Mouse (Mus musculus) heart, embryonic 11.5 days (tissue): ENCODE results near the gene Cplx2. TPM values are rescaled to one million over a fixed set of nuclear protein-coding genes. Genes with fewer than 3 reads are reported as not detected.

Experiments used
- ATAC-seq: fragments of 200-750 bp; cut with Nextera tagmentation; replicated peaks from 2 replicates; pipeline ENCODE4 v1.8.0; 2017; ENCODE audit warnings: moderate library complexity; ENCODE audit not compliant: insufficient number of reproducible peaks, low FRiP score, low TSS enrichment
- H3K27ac ChIP-seq: fragments of 300-500 bp; sonication (generic); 2 replicates; pipeline ENCODE4 v1.5.1; 2014; ENCODE audit warnings: mild to moderate bottlenecking, low read depth, low read length
- H3K27me3 ChIP-seq: fragments of 300-500 bp; sonication (generic); 2 replicates; pipeline ENCODE4 v1.6.1; 2014; ENCODE audit warnings: mild to moderate bottlenecking, low read length, mixed read lengths; ENCODE audit not compliant: control insufficient read depth, insufficient read depth
- H3K36me3 ChIP-seq: fragments of 300-500 bp; sonication (generic); 2 replicates; pipeline ENCODE4 v1.6.1; 2014; ENCODE audit warnings: mild to moderate bottlenecking, low read length, moderate library complexity, mixed read lengths; ENCODE audit not compliant: control insufficient read depth, insufficient read depth
- H3K4me1 ChIP-seq: fragments of 300-500 bp; sonication (generic); 2 replicates; pipeline ENCODE4 v1.6.1; 2014; ENCODE audit warnings: low read length; ENCODE audit not compliant: control insufficient read depth, insufficient read depth
- H3K4me2 ChIP-seq: fragments of 300-500 bp; sonication (generic); 2 replicates; pipeline ENCODE4 v1.6.1; 2014; ENCODE audit warnings: mild to moderate bottlenecking, moderate library complexity
- H3K4me3 ChIP-seq: fragments of 300-500 bp; sonication (generic); 2 replicates; pipeline ENCODE4 v1.5.1; 2014; ENCODE audit warnings: low read depth, low read length
- H3K9ac ChIP-seq: fragments of 300-500 bp; sonication (generic); 2 replicates; pipeline ENCODE4 v1.6.1; 2014; ENCODE audit warnings: mild to moderate bottlenecking, low read depth, low read length, moderate library complexity
- H3K9me3 ChIP-seq: fragments of 300-500 bp; sonication (generic); replicated peaks from 2 replicates; pipeline ENCODE4 v1.6.1; 2016; ENCODE audit warnings: low read length; ENCODE audit not compliant: control insufficient read depth
- WGBS: fragments of 180-500 bp; shearing (Covaris S2); extraction: QIAGEN DNeasy Blood & Tissue Kit; methylation state at CpG from one replicate; pipeline ENCODE4 v1.1.7; 2014; ENCODE audit not compliant: insufficient replicate concordance; 5-methylcytosine and 5-hydroxymethylcytosine counted together
- polyA plus RNA-seq: library from polyadenylated mRNA; unstranded; fragments of >200 nt; fragmentation: Nextera tagmentation; extraction: Ambion mirVana; gene quantifications from 2 replicates; pipeline ENCODE4 v1.2.1, GENCODE M21; 2014

Cplx2 gene
- polyA plus RNA-seq, 1 experiment from 2014 or later: 3.0 TPM

DNA sequence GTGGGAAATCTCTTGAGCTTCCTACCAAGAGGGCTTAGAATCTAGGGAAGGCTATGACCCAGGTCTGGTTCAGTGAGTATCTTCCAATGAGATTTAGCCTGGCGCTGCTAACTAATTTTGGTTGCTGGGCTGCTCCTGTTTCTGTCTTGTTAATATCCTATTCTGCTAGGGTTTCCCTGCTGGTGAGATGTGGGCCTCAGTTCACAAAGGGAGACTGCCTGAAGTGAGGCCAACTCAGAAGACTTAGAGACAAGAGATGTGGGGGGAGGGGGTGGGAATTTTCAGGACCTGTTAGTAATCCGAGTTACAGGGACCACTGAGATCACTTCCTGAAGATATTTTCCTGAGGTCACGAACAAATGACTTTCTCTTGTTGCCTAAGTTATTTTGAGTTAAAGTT lies 33.1 kb downstream of the Cplx2 start:
- 49% methylated on average over 3 of the region's 3 CpGs for WGBS
- no peak overlapping the region for H3K4me3 ChIP-seq
- H3K4me1 ChIP-seq: no peaks in the 10 kb centered on the region
- no peak for ATAC-seq
- H3K27me3 ChIP-seq: no peaks in the 10 kb centered on the region
- no peak overlapping the region for H3K4me2 ChIP-seq
- no peak overlapping the region for H3K27ac ChIP-seq
- H3K36me3 ChIP-seq: no peaks in the 10 kb centered on the region
- H3K9ac ChIP-seq: no peak overlapping the region
- H3K9me3 ChIP-seq: no peaks in the 10 kb centered on the region

DNA sequence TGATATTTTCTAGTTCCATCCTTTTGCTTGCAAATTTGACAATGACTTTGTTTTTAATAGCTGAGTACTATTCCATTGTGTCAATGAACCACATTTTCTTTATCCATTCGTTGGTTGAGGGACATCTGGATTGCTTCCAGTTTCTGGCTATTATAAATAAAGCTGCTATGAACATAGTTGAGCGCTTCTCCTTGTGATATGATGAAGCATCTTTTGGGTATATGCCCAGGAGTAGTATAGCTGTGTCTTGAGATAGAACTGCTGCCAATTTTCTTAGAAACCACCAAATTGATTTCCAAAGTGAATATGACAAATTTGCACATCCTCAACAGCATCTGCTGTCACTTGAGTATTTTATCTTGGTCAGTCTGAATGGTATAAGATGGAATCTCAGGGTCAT lies 34.7 kb downstream of the Cplx2 start:
- Histone ChIP-seq H3K4me2 (no peak overlapping the region), H3K9ac (no peak overlapping the region), H3K27ac (no peak overlapping the region), H3K27me3 (no peaks in the 10 kb centered on the region), H3K4me1 (no peaks in the 10 kb centered on the region), H3K9me3 (no peaks in the 10 kb centered on the region), H3K36me3 (no peaks in the 10 kb centered on the region), H3K4me3 (no peak overlapping the region)
- 67% methylated on average over 2 of the region's 2 CpGs for WGBS
- ATAC-seq: no peak

DNA sequence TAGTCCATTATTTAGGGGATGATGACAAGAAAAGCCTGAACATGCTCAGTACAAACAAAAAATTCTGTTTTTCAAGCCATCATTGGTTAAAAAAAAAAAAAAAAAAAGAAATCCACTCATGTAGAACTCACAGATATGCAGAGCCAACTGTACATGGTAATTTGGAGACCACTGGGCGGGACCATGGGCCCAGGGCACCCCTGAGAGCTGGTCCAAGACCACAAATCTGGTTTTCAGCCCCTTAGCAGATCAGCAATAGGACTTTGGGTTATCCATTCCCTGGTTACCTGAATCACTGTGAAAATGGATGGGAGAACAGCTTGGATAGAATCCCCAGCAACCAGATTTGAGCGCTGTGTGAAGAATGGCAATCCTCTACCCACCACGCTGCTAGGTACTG lies 40.5 kb downstream of the Cplx2 start:
- no peak overlapping the region for H3K9ac ChIP-seq
- H3K27ac ChIP-seq: no peak overlapping the region
- no peak overlapping the region for H3K4me2 ChIP-seq
- WGBS: 79% methylated on average over 3 of the region's 3 CpGs
- no peaks in the 10 kb centered on the region for H3K36me3 ChIP-seq
- no peaks in the 10 kb centered on the region for H3K9me3 ChIP-seq
- 0 out of 2 replicates have a peak, but pooled peaks cover 4% of the 10 kb centered on the region for H3K27me3 ChIP-seq
- H3K4me3 ChIP-seq: no peak overlapping the region
- peaks cover 6% of the 10 kb centered on the region; the same call in 1 of the 2 replicates for H3K4me1 ChIP-seq
- no peak for ATAC-seq

DNA sequence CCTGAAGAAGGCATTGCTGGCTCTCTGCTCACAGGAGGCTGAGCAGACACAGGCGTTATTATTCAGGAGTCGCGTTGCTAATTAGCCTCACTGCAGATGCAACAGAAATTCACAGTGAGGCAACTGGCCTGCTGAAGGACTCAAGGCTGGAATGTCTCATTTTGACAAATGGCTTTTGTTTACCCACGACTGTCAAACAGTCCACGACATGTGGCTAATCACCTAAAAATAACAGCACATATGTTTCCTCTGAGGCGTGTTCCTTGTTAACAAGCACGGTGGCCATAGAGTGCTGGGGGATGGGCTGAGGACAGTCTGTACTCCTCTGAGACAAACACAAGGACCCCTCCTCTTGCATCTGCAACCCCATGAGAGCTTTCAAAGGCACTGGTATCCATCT lies 41.1 kb downstream of the Cplx2 start:
- no peak for ATAC-seq
- H3K9me3 ChIP-seq: no peaks in the 10 kb centered on the region
- H3K4me3 ChIP-seq: no peak overlapping the region
- H3K27me3 ChIP-seq: 0 out of 2 replicates have a peak, but pooled peaks cover 4% of the 10 kb centered on the region
- H3K36me3 ChIP-seq: no peaks in the 10 kb centered on the region
- H3K27ac ChIP-seq: no peak overlapping the region
- 16% methylated on average over 7 of the region's 7 CpGs for WGBS
- H3K9ac ChIP-seq: no peak overlapping the region
- H3K4me2 ChIP-seq: no peak overlapping the region
- peaks cover 6% of the 10 kb centered on the region; the same call in 1 of the 2 replicates for H3K4me1 ChIP-seq

DNA sequence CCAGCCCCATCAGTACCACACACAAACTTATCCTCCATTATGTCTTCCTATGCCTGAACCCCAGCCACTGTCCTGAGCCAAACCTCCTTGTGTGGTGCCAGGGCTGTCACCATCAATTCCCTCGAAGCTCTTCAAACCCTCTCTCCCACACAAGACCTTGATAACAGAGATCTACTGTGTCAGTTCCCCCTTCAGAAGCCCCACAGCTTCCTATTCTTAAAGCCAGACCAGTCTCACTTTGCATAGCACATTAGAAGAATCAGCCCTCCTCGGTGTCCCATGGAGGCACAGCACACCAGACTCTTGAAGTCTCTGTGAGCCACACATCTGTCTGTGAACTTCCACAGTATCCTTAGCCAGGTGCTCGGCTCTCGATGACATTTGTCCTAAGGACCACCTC lies 41.6 kb downstream of the Cplx2 start:
- no peak overlapping the region for H3K4me3 ChIP-seq
- H3K27ac ChIP-seq: no peak overlapping the region
- 0 out of 2 replicates have a peak, but pooled peaks cover 4% of the 10 kb centered on the region for H3K27me3 ChIP-seq
- peaks cover 6% of the 10 kb centered on the region; the same call in 1 of the 2 replicates for H3K4me1 ChIP-seq
- no peak overlapping the region for H3K9ac ChIP-seq
- H3K9me3 ChIP-seq: no peaks in the 10 kb centered on the region
- WGBS: 56% methylated on average over 4 of the region's 4 CpGs
- ATAC-seq: no peak
- no peaks in the 10 kb centered on the region for H3K36me3 ChIP-seq
- no peak overlapping the region for H3K4me2 ChIP-seq

DNA sequence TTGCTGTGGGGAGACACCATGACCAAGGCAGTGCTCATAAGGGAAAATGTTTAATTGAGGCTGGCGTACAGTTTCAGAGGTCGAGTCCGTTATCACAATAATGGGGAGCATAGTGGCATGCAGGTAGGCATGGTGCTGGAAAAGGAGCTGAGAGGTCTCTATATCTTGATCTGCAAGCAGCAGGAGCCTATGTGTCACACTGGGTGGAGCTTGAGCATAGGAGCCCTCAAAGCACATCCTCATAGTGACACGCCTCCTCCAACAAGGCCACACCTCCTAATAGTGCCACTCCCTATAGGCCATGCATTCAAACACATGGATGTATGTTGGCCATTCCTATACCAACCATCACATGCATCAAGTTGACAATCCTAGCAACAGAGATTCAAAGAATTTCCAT lies 43.9 kb downstream of the Cplx2 start:
- 82% methylated on average over 4 of the region's 4 CpGs for WGBS

DNA sequence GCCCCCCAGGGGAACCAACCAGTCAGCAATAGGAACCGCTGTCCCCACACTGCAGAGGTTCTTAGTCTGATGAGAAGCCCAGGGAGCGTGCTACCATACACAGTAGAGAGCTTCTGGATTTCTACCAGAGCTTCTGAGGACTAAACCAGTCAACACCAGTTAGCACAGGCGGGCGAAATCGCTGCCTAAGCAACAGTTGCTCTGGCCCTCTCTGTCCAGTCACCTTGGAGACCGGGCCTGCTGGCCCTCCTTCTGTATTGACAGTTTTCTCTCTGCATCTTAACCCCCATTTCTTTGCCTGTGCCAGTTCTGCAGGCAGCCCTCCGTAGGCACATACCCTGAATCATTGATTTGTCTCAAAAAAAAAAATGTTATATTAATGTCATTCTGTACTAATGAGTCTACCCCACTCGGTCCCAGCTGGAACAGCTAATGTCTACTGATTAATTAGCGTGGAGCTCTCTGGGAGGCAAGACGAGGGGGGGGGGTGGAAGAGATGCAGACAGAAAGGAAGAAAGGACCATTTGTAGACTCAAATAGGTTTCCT lies 47.7 kb downstream of the Cplx2 start:
- Histone ChIP-seq H3K27me3 (no peaks in the 10 kb centered on the region), H3K36me3 (no peaks in the 10 kb centered on the region), H3K4me3 (no peak overlapping the region), H3K4me2 (no peak overlapping the region), H3K27ac (no peak overlapping the region), H3K9ac (no peak overlapping the region), H3K4me1 (no peaks in the 10 kb centered on the region), H3K9me3 (no peaks in the 10 kb centered on the region)
- no peak for ATAC-seq
- 74% methylated on average over 10 of the region's 10 CpGs for WGBS

More for the DNA sequence above, 43.9 kb downstream of the Cplx2 start:
- Histone ChIP-seq H3K27me3 (0 out of 2 replicates have a peak, but pooled peaks cover 4% of the 10 kb centered on the region), H3K9me3 (no peaks in the 10 kb centered on the region), H3K36me3 (no peaks in the 10 kb centered on the region), H3K27ac (no peak overlapping the region), H3K4me1 (peaks cover 6% of the 10 kb centered on the region; the same call in 1 of the 2 replicates), H3K4me2 (no peak overlapping the region), H3K9ac (no peak overlapping the region), H3K4me3 (no peak overlapping the region)
- no peak for ATAC-seq

DNA sequence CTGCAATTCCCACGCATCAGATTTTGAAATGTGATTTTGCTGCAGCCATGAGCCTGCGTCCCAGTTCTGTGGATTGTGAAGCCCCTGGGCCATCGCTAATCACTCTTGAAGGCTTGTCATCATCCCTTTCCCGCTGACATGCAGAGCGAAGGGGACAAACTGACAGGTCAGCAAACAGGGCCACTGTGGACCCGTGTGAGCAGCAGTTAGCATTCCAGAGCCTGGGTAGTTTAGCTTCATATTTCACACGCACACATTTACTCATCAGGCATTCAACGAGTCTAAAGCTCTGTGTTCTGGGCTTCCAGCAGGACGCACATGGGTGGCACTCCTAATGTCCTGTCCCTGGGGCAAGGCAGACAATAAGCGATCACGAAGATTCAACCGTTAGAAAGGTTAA lies 49.1 kb downstream of the Cplx2 start:
- Histone ChIP-seq H3K4me2 (no peak overlapping the region), H3K27me3 (no peaks in the 10 kb centered on the region), H3K9ac (no peak overlapping the region), H3K9me3 (no peaks in the 10 kb centered on the region), H3K4me1 (no peaks in the 10 kb centered on the region; the same call in 1 of the 2 replicates), H3K4me3 (no peak overlapping the region), H3K27ac (no peak overlapping the region), H3K36me3 (no peaks in the 10 kb centered on the region)
- ATAC-seq: no peak
- WGBS: 79% methylated on average over 12 of the region's 12 CpGs

DNA sequence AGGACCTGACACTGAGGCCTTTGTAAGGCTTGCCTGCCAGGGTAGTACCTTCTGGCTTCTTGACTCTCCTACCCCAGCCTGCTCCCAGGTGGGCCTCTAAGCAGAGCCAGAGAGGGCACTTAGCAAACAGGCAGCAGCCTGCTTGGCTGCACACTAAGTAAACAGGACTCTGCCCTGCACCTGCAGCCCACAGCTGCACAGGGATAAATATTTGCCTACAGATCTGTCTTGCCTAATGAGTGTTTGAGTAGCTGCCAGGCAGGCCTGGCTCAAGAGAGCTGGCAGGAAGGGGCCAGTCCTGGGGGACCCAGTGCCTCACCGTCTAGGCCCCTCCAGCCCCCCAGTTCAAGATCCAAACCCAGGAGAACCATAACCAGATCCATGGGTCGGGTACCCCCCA lies 54.1 kb downstream of the Cplx2 start:
- no peak overlapping the region for H3K27ac ChIP-seq
- H3K9ac ChIP-seq: no peak overlapping the region
- no peaks in the 10 kb centered on the region for H3K36me3 ChIP-seq
- no peaks in the 10 kb centered on the region; the same call in 1 of the 2 replicates for H3K4me1 ChIP-seq
- no peaks in the 10 kb centered on the region for H3K27me3 ChIP-seq
- H3K4me3 ChIP-seq: no peak overlapping the region
- H3K4me2 ChIP-seq: no peak overlapping the region
- no peak for ATAC-seq
- WGBS: 78% methylated on average over 2 of the region's 2 CpGs
- no peaks in the 10 kb centered on the region for H3K9me3 ChIP-seq
